Mouse (Mus musculus): ENCODE results near the gene Mertk. TPM values are rescaled to one million over a fixed set of nuclear protein-coding genes. Genes with fewer than 3 reads are reported as not detected.

Gene Mertk
- polyA plus RNA-seq (2012; ENCODE audit: low replicate concordance): 0.98 and 3.9 TPM in 2 replicates

GRCm38 (mm10) chr2:128698693-128699181, at the start of gene Mertk:
Gene Mertk (plus strand): TSS chr2:128698956.

GRCm38 (mm10) chr2:128686921-128687557, 11.7 kb upstream of the Mertk start, which contains the start of gene Anapc1:
Gene Anapc1 (minus strand): TSS chr2:128687391.

GRCm38 (mm10) chr2:128817786-128818681, 119.3 kb downstream of the Mertk start, which contains the start of gene Tmem87b:
Gene Tmem87b (plus strand): TSS chr2:128818118.

Other genes with a start within 250 kb of the Mertk start
- not detected in 2 replicates for gene Spdye4c, start 107.7 kb upstream of the Mertk start, polyA plus RNA-seq (2012; ENCODE audit: low replicate concordance)
- gene Anapc1, start 11.6 kb upstream of the Mertk start, polyA plus RNA-seq (2012; ENCODE audit: low replicate concordance): 44.5 and 128 TPM in 2 replicates
- gene Tmem87b, start 119.2 kb downstream of the Mertk start, polyA plus RNA-seq (2012; ENCODE audit: low replicate concordance): 1.9 and 3.7 TPM in 2 replicates
- not detected in 2 replicates for gene Fbln7, start 164.0 kb downstream of the Mertk start, polyA plus RNA-seq (2012; ENCODE audit: low replicate concordance)
- 0.28 TPM in 1 of 2 replicates, not detected in the other for gene Zc3h8, start 245.1 kb downstream of the Mertk start, polyA plus RNA-seq (2012; ENCODE audit: low replicate concordance)

Data from leukemia stem cell, adult 10-12 weeks (primary cell).